Mouse (Mus musculus): Measurements from ENCODE around the gene Ephb2.
A peak's percentile ranks its signal among the peaks of the same experiment; 100 is the strongest.

GRCm38 (mm10) chr4:136602568-136602967 lies 233.2 kb downstream of the Ephb2 start, which contains the start of gene Kdm1a:
- TF ChIP-seq CHD1 (IDR thresholded peaks at IDR 0.05; ENCODE audit: low read depth, low read length) (no peak), MAFK (IDR thresholded peaks at IDR 0.05; ENCODE audit: insufficient replicate concordance, low read length) (no peak), ZNF384 (IDR thresholded peaks at IDR 0.05; ENCODE audit: low read depth, low read length) (no peak; the same call in 1 of the 2 replicates), CTCF (conservative IDR thresholded peaks at IDR 0.05 in 1 of 2, IDR thresholded peaks at IDR 0.05 in 1 of 2; ENCODE audit: low read depth in 2 of 2, low read length in 2 of 2) (peak; percentile 43 to 88; a peak in 3 of 4 replicates), MYC (IDR thresholded peaks at IDR 0.05; ENCODE audit: low read depth, low read length) (peak; percentile 77; the same call in 1 of the 2 replicates), TBP (conservative IDR thresholded peaks at IDR 0.05; ENCODE audit: low read depth, low read length) (0 out of 2 replicates have a peak, but pooled peaks have one; percentile 25), POLR2A (IDR thresholded peaks at IDR 0.05; ENCODE audit: low read depth, low read length) (peak; percentile 78), JUND (conservative IDR thresholded peaks at IDR 0.05; ENCODE audit: low read depth, low read length) (no peak)
